Mouse (Mus musculus) left cerebral cortex, postnatal 10 days (tissue): ENCODE measurements at regions not wholly inside any gene's neighbourhood (a gene's known extent, or its start where the extent isn't known, plus 50 kb on each side); places are given as distances from the start of the nearest gene placed in this dataset.
A peak's percentile ranks its signal among the peaks of the same experiment; 100 is the strongest.

Experiments
- DNase-seq, 2 experiments: peaks; one replicate each; pipeline ENCODE4 v3.0.0; 2021 to 2022; ENCODE audit warnings: low spot score in 2 of 2, mixed read lengths in 1 of 2; ENCODE audit errors: extremely low spot score in 1 of 2
- intact Hi-C: fragments of 180-260 bp; cut with DNase I; formaldehyde crosslinking; loops from one replicate; pipeline ENCODE4 v1.15.1; 2025

GRCm38 (mm10) chr10:99555021-99555420 is 204.4 kb downstream of the Csl start:
- intact Hi-C loops = no loop called here
- DNase-seq = no peak

- intact Hi-C loops = no loop called here
- no peak for DNase-seq
These were observed 203.7 kb downstream of the Csl start for GRCm38 (mm10) chr10:99555658-99556352.

DNA sequence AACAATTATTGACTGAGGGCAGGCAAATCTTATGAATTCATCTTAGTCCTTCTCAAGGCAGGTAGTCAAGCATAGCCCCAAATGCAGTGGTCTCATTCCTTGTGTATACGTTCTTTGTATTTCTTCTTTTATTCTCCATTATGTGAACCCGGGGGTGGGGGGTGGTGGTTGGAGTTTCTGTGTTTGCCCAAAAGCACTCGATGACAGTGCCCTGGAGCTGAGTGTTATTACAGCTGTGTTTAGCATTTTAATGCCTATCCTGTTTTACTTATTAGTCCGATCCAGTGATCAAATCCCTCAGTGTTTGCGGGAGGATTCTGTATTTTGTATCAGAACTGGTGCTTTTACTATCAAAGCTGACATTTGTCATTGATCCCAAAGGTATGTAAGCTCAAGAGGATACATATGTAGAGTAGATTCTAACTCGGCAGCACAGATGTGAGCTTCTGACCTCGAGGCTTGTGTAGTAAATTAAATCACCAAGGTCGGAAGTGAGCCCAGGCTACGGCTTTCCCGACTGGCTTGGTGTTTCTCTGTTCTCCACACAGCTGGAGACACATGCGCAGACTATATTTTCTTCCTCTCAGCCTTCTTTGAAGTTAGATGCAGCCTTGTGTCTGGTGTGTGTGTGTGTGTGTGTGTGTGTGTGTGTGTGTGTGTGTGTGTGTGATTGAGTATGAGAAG is 203.0 kb downstream of the Csl start:
- DNase-seq = no peak
- intact Hi-C loops = no loop called here

GRCm38 (mm10) chr10:99558656-99559055 is 200.8 kb downstream of the Csl start:
- intact Hi-C loops = no loop called here
- DNase-seq = no peak

GRCm38 (mm10) chr10:99561166-99561818 is 198.2 kb downstream of the Csl start:
- intact Hi-C loops = no loop called here
- no peak for DNase-seq

DNA sequence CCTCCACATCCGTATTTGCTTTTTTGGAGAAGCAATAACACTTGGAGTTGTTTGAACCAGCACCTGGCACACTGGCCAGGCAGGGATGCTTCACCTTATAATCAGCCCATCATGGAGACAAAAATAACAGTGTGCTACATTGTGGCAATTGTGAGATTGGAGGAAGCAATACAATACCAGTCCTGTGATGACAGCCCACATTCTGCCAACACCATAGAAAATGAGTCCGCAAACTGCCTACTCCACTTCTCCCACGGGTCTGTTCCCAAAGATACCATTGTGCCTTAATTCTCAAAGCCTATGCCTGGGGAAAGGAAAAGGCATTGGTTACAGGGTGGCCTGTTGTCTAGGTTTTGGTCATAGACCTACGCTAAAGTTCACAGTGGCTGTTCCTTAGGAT is 194.9 kb downstream of the Csl start:
- intact Hi-C loops = no loop called here
- DNase-seq = no peak

GRCm38 (mm10) chr10:99568424-99568823 is 191.0 kb downstream of the Csl start:
- no peak for DNase-seq
- intact Hi-C loops = no loop called here

GRCm38 (mm10) chr10:99570190-99570589 is 189.3 kb downstream of the Csl start:
- intact Hi-C loops = loop anchor here (10.0 kb wide), 2 partner anchors 105 to 255 kb away; no protein-coding TSS in a partner anchor
- no peak for DNase-seq

DNA sequence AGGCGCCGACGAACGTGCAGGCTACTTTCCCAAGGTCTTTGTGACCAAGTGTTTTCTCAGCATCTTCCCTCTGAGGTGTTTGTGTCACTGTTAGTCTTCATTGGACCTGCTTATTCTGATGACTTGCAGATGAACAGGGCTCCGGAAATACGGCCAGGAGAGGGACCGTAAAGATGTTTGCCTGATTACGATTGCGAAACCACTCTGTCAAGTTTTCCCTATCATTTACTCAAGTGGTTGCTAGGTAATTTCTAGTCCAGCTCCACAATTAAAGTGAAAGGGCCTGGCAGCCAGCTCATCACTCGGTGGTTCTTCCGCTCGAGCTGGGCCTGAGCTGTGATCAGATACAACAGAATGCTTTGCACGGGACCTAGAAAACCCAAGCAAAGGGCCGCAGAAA is 185.5 kb downstream of the Csl start:
- intact Hi-C loops = loop anchor here (10.0 kb wide), 2 partner anchors 109 to 259 kb away; no protein-coding TSS in a partner anchor
- DNase-seq = no peak

- intact Hi-C loops = loop anchor here (5.0 to 10.0 kb wide), 3 partner anchors 42 to 260 kb away; no protein-coding TSS in a partner anchor
- DNase-seq = no peak
These were observed 184.2 kb downstream of the Csl start for GRCm38 (mm10) chr10:99575294-99575693.

DNA sequence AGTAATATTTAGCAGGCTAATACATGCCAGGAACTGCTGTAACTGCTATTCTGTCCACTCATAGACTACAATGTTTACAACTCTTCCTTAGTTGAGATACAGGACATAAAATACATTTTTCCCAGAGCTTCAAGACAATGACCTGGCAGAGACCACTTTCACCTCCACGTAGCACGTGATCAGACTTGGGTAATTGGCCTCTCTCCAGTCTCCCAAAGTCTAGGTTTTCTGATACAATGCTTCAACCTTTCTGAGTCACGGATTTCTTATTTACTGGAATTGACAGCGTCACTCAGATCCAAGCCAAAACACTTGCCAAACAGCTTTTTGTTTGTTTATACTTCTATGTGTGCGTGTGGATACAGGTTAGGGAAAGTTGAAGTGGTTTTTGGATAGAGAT is 183.2 kb downstream of the Csl start:
- DNase-seq = no peak
- intact Hi-C loops = loop anchor here (2.0 to 10.0 kb wide), 4 partner anchors 41 to 312 kb away; no protein-coding TSS in a partner anchor

GRCm38 (mm10) chr10:99577041-99577681 is 182.3 kb downstream of the Csl start:
- DNase-seq = peak; percentile 36 to 47
- intact Hi-C loops = loop anchor here (1.0 to 10.0 kb wide), 5 partner anchors 40 to 411 kb away; no protein-coding TSS in a partner anchor

DNA sequence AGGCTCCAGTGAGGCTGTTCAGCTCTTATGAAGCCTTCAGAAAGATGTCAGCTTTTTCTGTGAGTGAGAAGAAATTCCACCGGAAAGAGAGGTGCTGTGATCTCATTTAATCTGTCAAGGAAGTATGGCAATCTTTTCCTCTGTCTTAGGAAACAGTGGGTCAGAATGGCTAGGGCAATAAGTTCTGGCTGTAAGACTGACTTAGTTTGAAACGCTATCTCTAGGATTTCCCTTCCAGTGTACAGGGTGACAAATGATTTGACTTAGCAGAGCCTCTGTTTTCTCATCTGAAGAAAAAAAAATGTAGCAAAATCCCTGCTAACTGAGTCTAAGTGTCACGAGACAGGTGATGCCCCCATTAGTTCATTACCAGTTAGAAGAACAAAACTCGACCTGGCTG is 181.1 kb downstream of the Csl start:
- DNase-seq = no peak
- intact Hi-C loops = loop anchor here (5.0 to 10.0 kb wide), 3 partner anchors 39 to 264 kb away; no protein-coding TSS in a partner anchor

DNA sequence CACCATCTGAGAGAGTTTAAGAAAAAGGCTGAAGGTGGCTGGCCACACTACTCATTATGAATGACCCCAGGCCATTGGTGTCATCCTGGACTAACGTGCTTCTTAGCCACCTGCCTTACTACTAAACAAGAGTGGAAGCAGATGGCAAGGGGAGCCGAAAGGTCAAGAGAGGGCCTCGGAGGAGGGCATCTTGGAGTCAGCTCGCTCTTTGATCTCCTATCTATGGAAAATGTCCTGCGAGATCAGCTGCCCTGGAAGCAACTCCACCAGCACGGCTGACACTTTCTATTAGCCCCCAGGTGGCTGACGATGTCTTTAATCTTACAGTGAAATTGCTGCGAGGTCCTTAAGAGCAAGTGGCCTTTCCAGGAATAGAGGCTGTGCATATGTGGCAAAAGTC is 179.3 kb downstream of the Csl start:
- intact Hi-C loops = no loop called here
- no peak for DNase-seq

GRCm38 (mm10) chr10:99581074-99581473 is 178.4 kb downstream of the Csl start:
- intact Hi-C loops = no loop called here
- no peak for DNase-seq

DNA sequence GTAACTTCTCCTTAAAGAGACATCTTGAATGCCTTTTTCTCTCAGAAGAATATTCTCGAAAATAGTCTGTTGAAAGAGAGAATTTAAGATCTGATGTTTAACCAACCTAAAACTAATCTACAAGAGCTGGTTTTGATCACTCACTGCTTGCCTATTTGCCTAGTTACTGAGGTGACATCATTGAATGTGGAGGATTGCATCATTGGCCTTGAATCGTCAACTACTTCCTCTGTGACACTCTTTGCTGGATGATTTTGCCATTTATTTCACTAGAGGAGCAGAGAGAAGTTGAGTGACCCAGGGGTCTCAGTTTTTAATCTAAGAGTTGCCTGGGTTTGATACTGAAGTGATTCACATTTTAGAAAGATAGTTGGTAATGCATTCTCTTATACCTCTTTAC is 174.6 kb downstream of the Csl start:
- intact Hi-C loops = no loop called here
- no peak for DNase-seq

GRCm38 (mm10) chr10:99592220-99592619 is 167.2 kb downstream of the Csl start:
- DNase-seq = peak in 1 of 2 experiments; percentile 40
- intact Hi-C loops = no loop called here

GRCm38 (mm10) chr10:99595659-99596058 is 163.8 kb downstream of the Csl start:
- intact Hi-C loops = no loop called here
- no peak for DNase-seq
